Mouse (Mus musculus) ES-Bruce4 (cell line): ENCODE results near the gene Tceal9.

Experiments
- CTCF ChIP-seq: IDR thresholded peaks from one replicate; pipeline ENCODE4 v1.8.1; 2011; ENCODE audit warnings: low read depth, low read length
- EP300 ChIP-seq: IDR thresholded peaks from 2 replicates; pipeline ENCODE4 v1.6.1; 2011; ENCODE audit warnings: low read depth, low read length; ENCODE audit not compliant: insufficient read depth
- POLR2A ChIP-seq: IDR thresholded peaks from one replicate; pipeline ENCODE4 v1.8.1; 2011; ENCODE audit warnings: low read length; ENCODE audit not compliant: insufficient read depth

DNA sequence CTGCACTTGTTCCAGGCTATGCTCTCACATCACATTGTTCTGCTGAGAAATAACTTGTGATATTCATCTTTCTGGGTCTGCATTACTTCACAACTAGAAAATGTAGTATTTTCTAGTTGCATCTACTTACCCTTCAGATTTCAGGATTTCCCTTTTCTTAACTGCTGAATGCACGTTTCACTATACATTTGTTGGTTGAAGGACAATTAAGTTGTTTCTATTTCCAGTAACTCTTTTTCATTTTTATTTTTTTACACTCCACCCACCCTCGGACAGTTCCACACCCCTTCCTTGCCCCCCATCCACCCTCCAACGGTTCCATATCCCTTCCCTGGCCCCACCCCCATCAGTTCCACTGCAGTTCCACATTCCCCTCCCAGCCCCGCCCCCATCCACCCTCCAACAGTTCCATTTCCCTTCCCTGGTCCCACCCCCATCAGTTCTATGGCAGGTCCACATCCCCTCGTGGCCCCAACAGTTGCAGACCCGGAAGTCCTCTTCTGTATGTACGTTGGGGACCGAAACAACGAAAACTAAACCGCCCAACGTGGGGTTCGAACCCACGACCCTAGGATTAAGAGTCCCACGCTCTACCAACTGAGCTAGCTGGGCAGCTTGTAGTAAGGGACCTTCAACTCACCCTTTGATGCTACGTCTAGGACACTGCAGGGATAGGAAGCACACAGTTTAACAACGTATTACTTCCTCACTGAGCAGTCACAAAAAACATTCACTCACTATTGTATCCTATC lies 49.5 kb upstream of the Tceal9 start:
- TF ChIP-seq POLR2A (no peak), CTCF (no peak), EP300 (no peak)
